Mouse (Mus musculus) lung, embryonic 16.5 days (tissue): ENCODE data around the gene Golga1. TPM values are rescaled to one million over a fixed set of nuclear protein-coding genes. Genes with fewer than 3 reads are reported as not detected.
"Not testable (repeated sequence)": the region's sequence is repeated elsewhere in the genome, so short reads cannot be mapped to it uniquely, and the experiment has no call there.

ENCODE experiments used
- ATAC-seq: fragments of 200-750 bp; cut with Nextera tagmentation; 2 replicates; pipeline ENCODE4 v1.8.0; 2017; ENCODE audit warnings: low read depth, mild to moderate bottlenecking, moderate library complexity
- H3K27ac ChIP-seq: fragments of 300-500 bp; sonication (generic); 2 replicates; pipeline ENCODE4 v1.5.1; 2014; ENCODE audit warnings: mild to moderate bottlenecking, control low read depth, low read length
- H3K27me3 ChIP-seq: fragments of 300-500 bp; sonication (generic); 2 replicates; pipeline ENCODE4 v1.6.1; 2014; ENCODE audit warnings: low read depth, low read length, mixed read lengths; ENCODE audit not compliant: control insufficient read depth, insufficient read depth
- H3K36me3 ChIP-seq: fragments of 300-500 bp; sonication (generic); 2 replicates; pipeline ENCODE4 v1.6.1; 2014; ENCODE audit warnings: low read length; ENCODE audit not compliant: control insufficient read depth, insufficient read depth
- H3K4me1 ChIP-seq: fragments of 300-500 bp; sonication (generic); replicated peaks from 2 replicates; pipeline ENCODE4 v1.6.1; 2014; ENCODE audit warnings: low read length, mixed read lengths; ENCODE audit not compliant: control insufficient read depth, insufficient read depth
- H3K4me2 ChIP-seq: fragments of 300-500 bp; sonication (generic); 2 replicates; pipeline ENCODE4 v1.6.1; 2014; ENCODE audit warnings: low read depth, low read length, control low read depth
- H3K4me3 ChIP-seq: fragments of 300-500 bp; sonication (generic); 2 replicates; pipeline ENCODE4 v1.5.1; 2014; ENCODE audit warnings: mild to moderate bottlenecking, low read length, control low read depth
- H3K9ac ChIP-seq: fragments of 300-500 bp; sonication (generic); 2 replicates; pipeline ENCODE4 v1.6.1; 2014; ENCODE audit warnings: low read length, control low read depth
- H3K9me3 ChIP-seq: fragments of 300-500 bp; sonication (generic); 2 replicates; pipeline ENCODE4 v1.6.1; 2016; ENCODE audit warnings: low read length; ENCODE audit not compliant: control insufficient read depth
- WGBS: fragments of 180-500 bp; shearing (Covaris S2); extraction: QIAGEN DNeasy Blood & Tissue Kit; methylation state at CpG from one replicate; pipeline ENCODE4 v1.1.7; 2014; 5-methylcytosine and 5-hydroxymethylcytosine counted together
- polyA plus RNA-seq: library from polyadenylated mRNA; unstranded; fragments of >200 nt; fragmentation: Nextera tagmentation; extraction: Ambion mirVana; gene quantifications from 2 replicates; pipeline ENCODE4 v1.2.1, GENCODE M21; 2015

The Golga1 gene
- 26.1 and 27.1 TPM in 2 replicates for polyA plus RNA-seq

GRCm38 (mm10) chr2:39065400-39065987 lies at the start of gene Golga1:
Gene Golga1, minus strand, starts transcription at chr2:39065541.
- Histone ChIP-seq H3K27me3 (no peaks in the 10 kb centered on the region), H3K4me3 (peak within 1 kb of the TSS; percentile 95), H3K36me3 (0 out of 2 replicates have a peak, but pooled peaks cover 3% of the 10 kb centered on the region), H3K4me2 (peak within 1 kb of the TSS; percentile 89), H3K4me1 (peaks cover 6% of the 10 kb centered on the region), H3K27ac (peak within 1 kb of the TSS; percentile 94), H3K9ac (peak within 1 kb of the TSS; percentile 99), H3K9me3 (no peaks in the 10 kb centered on the region)
- under 1% methylated on average over 49 of the region's 50 CpGs for WGBS
- peak; percentile 99 for ATAC-seq

- Histone ChIP-seq H3K9ac (no peak overlapping the region), H3K9me3 (no peaks in the 10 kb centered on the region), H3K27ac (no peak overlapping the region), H3K27me3 (no peaks in the 10 kb centered on the region), H3K4me3 (no peak overlapping the region), H3K36me3 (0 out of 2 replicates have a peak, but pooled peaks cover 2% of the 10 kb centered on the region), H3K4me1 (no peaks in the 10 kb centered on the region), H3K4me2 (no peak overlapping the region)
- 89% methylated on average over 7 of the region's 7 CpGs for WGBS
- ATAC-seq: no peak
These were observed 48.8 kb upstream of the Golga1 start for GRCm38 (mm10) chr2:39114093-39114492.

- Histone ChIP-seq H3K36me3 (no peaks in the 10 kb centered on the region), H3K4me3 (no peak overlapping the region)
- ATAC-seq: no peak
These were observed 45.2 kb upstream of the Golga1 start for GRCm38 (mm10) chr2:39110514-39110913.

GRCm38 (mm10) chr2:39109712-39110111 lies 44.4 kb upstream of the Golga1 start:
- H3K4me1 ChIP-seq, H3K9me3 ChIP-seq, ATAC-seq, H3K36me3 ChIP-seq, H3K27ac ChIP-seq, H3K4me3 ChIP-seq, H3K27me3 ChIP-seq, H3K9ac ChIP-seq, H3K4me2 ChIP-seq: not testable (repeated sequence)

More at GRCm38 (mm10) chr2:39110514-39110913, 45.2 kb upstream of the Golga1 start:
- no peaks in the 10 kb centered on the region for H3K4me1 ChIP-seq
- no peak overlapping the region for H3K9ac ChIP-seq
- H3K27ac ChIP-seq: no peak overlapping the region
- no peaks in the 10 kb centered on the region for H3K9me3 ChIP-seq
- no peak overlapping the region for H3K4me2 ChIP-seq
- H3K27me3 ChIP-seq: no peaks in the 10 kb centered on the region

- not testable (repeated sequence) for H3K36me3 ChIP-seq, ATAC-seq, H3K9ac ChIP-seq, H3K27me3 ChIP-seq, H3K4me3 ChIP-seq, H3K4me1 ChIP-seq, H3K27ac ChIP-seq, H3K4me2 ChIP-seq, H3K9me3 ChIP-seq
- 92% methylated on average over 1 of the region's 1 CpGs for WGBS
These were observed 34.6 kb upstream of the Golga1 start for GRCm38 (mm10) chr2:39099951-39100350.

- Histone ChIP-seq H3K36me3 (peaks cover 8% of the 10 kb centered on the region), H3K9ac (no peak overlapping the region)
These were observed 32.7 kb upstream of the Golga1 start for GRCm38 (mm10) chr2:39097993-39098392.

GRCm38 (mm10) chr2:39091966-39092365 lies 26.6 kb upstream of the Golga1 start:
- Histone ChIP-seq H3K9me3 (no peaks in the 10 kb centered on the region), H3K4me3 (no peak overlapping the region), H3K36me3 (peaks cover 6% of the 10 kb centered on the region; the same call in 1 of the 2 replicates), H3K27ac (no peak overlapping the region), H3K4me1 (no peaks in the 10 kb centered on the region), H3K27me3 (no peaks in the 10 kb centered on the region), H3K4me2 (no peak overlapping the region), H3K9ac (no peak overlapping the region)
- ATAC-seq: no peak
- WGBS: 81% methylated on average over 1 of the region's 1 CpGs

More at GRCm38 (mm10) chr2:39097993-39098392, 32.7 kb upstream of the Golga1 start:
- Histone ChIP-seq H3K4me2 (no peak overlapping the region), H3K27me3 (no peaks in the 10 kb centered on the region), H3K4me1 (no peaks in the 10 kb centered on the region), H3K27ac (no peak overlapping the region), H3K4me3 (no peak overlapping the region), H3K9me3 (no peaks in the 10 kb centered on the region)
- ATAC-seq: no peak

- H3K9me3 ChIP-seq: no peaks in the 10 kb centered on the region
- ATAC-seq: no peak
- no peaks in the 10 kb centered on the region for H3K27me3 ChIP-seq
- peaks cover 4% of the 10 kb centered on the region for H3K36me3 ChIP-seq
- H3K4me1 ChIP-seq: no peaks in the 10 kb centered on the region
- WGBS: 76% methylated on average over 3 of the region's 3 CpGs
- no peak overlapping the region for H3K9ac ChIP-seq
- H3K4me2 ChIP-seq: no peak overlapping the region
- no peak overlapping the region for H3K4me3 ChIP-seq
- H3K27ac ChIP-seq: no peak overlapping the region
These were observed 17.4 kb upstream of the Golga1 start for GRCm38 (mm10) chr2:39082706-39083105.

- ATAC-seq: no peak
- Histone ChIP-seq H3K4me2 (no peak overlapping the region), H3K9me3 (no peaks in the 10 kb centered on the region), H3K27me3 (no peaks in the 10 kb centered on the region), H3K9ac (no peak overlapping the region), H3K4me3 (no peak overlapping the region), H3K27ac (no peak overlapping the region), H3K36me3 (no peaks in the 10 kb centered on the region), H3K4me1 (no peaks in the 10 kb centered on the region)
These were observed 5.3 kb upstream of the Golga1 start for GRCm38 (mm10) chr2:39070666-39071065.

- no peak for ATAC-seq
- H3K27ac ChIP-seq: no peak overlapping the region
- H3K4me1 ChIP-seq: peaks cover 5% of the 10 kb centered on the region
- H3K4me3 ChIP-seq: no peak overlapping the region
- no peaks in the 10 kb centered on the region for H3K27me3 ChIP-seq
- H3K9ac ChIP-seq: no peak overlapping the region
- no peaks in the 10 kb centered on the region for H3K9me3 ChIP-seq
- WGBS: 56% methylated on average over 1 of the region's 1 CpGs
- H3K36me3 ChIP-seq: no peaks in the 10 kb centered on the region
- no peak overlapping the region for H3K4me2 ChIP-seq
These were observed 3.8 kb upstream of the Golga1 start for GRCm38 (mm10) chr2:39069096-39069495.
